Mouse (Mus musculus) ES-Bruce4 (cell line): ENCODE results near the gene Gp1bb.

Source experiments
- CTCF ChIP-seq: IDR thresholded peaks from one replicate; pipeline ENCODE4 v1.8.1; 2011; ENCODE audit warnings: low read depth, low read length
- EP300 ChIP-seq: IDR thresholded peaks from 2 replicates; pipeline ENCODE4 v1.6.1; 2011; ENCODE audit warnings: low read depth, low read length; ENCODE audit not compliant: insufficient read depth
- POLR2A ChIP-seq: IDR thresholded peaks from one replicate; pipeline ENCODE4 v1.8.1; 2011; ENCODE audit warnings: low read length; ENCODE audit not compliant: insufficient read depth

- TF ChIP-seq CTCF = no peak
- no peak for TF ChIP-seq POLR2A
- TF ChIP-seq EP300 = no peak
These were observed 24.2 kb downstream of the Gp1bb start for GRCm38 (mm10) chr16:18598006-18598405.
